Mouse (Mus musculus): ENCODE results near the gene Pcbd2. TPM values are rescaled to one million over a fixed set of nuclear protein-coding genes. Genes with fewer than 3 reads are reported as not detected.
"Not testable (repeated sequence)": the region's sequence is repeated elsewhere in the genome, so short reads cannot be mapped to it uniquely, and the experiment has no call there.

The Pcbd2 gene
- total and polyA plus RNA-seq, 3 experiments = 32.0 to 69.4 TPM; not detected in 1

GRCm38 (mm10) chr13:55693243-55693721 is 33.9 kb upstream of the Pcbd2 start:
- Histone ChIP-seq H3K9ac (ENCODE audit: control insufficient read depth, low read depth, low read length, poor library complexity, severe bottlenecking) (peak overlapping the region; percentile 99), H3K27me3 (ENCODE audit: control insufficient read depth in 1 of 2, insufficient read depth in 2 of 2, low read length in 2 of 2) (no peaks in the 10 kb centered on the region), H3K27ac (ENCODE audit: control insufficient read depth, low read depth, low read length) (peak overlapping the region; percentile 65), H3K79me2 (ENCODE audit: control insufficient read depth, insufficient read depth, low read length, poor library complexity) (peaks cover 45% of the 10 kb centered on the region), H3K9me3 (replicated peaks; ENCODE audit: insufficient read depth, low read length) (no peaks in the 10 kb centered on the region), H3K4me1 (ENCODE audit: control insufficient read depth in 1 of 2, insufficient read depth in 2 of 2, low read length in 2 of 2) (peaks cover 0 to 22% of the 10 kb centered on the region in 2 experiments; a peak in 3 of 4 replicates), H3K36me3 (ENCODE audit: control insufficient read depth in 1 of 2, insufficient read depth in 2 of 2, low read length in 2 of 2) (peaks cover 7 to 21% of the 10 kb centered on the region in 2 experiments), H3K4me3 (ENCODE audit: control insufficient read depth in 1 of 2, insufficient read depth in 1 of 2, low read depth in 2 of 2, low read length in 2 of 2) (peak overlapping the region; percentile 93 to 96)
- TF ChIP-seq EP300 (IDR thresholded peaks at IDR 0.05; ENCODE audit: low read depth in 1 of 2, low read length in 2 of 2) (no peak), SIN3A (IDR thresholded peaks at IDR 0.05; ENCODE audit: low read length) (0 out of 2 replicates have a peak, but pooled peaks have one; percentile 21), MXI1 (IDR thresholded peaks at IDR 0.05; ENCODE audit: low read depth, low read length) (peak; percentile 69), ELF1 (IDR thresholded peaks at IDR 0.05; ENCODE audit: low read depth, low read length) (no peak; the same call in 1 of the 2 replicates), ZMIZ1 (IDR thresholded peaks at IDR 0.05; ENCODE audit: low read depth, low read length) (peak; percentile 4; the same call in 1 of the 2 replicates), UBTF (IDR thresholded peaks at IDR 0.05; ENCODE audit: borderline replicate concordance, insufficient read depth, low read depth, low read length) (0 out of 2 replicates have a peak, but pooled peaks have one; percentile 53), MAZ (IDR thresholded peaks at IDR 0.05; ENCODE audit: low read depth, low read length) (0 out of 2 replicates have a peak, but pooled peaks have one; percentile 31), HCFC1 (IDR thresholded peaks at IDR 0.05; ENCODE audit: low read depth, low read length) (0 out of 2 replicates have a peak, but pooled peaks have one; percentile 51)
- DNase-seq (ENCODE audit: low read depth, low spot score) = peak; percentile 63

- peaks cover 52% of the 10 kb centered on the region for H3K79me2 ChIP-seq (ENCODE audit: control insufficient read depth, insufficient read depth, low read length, poor library complexity)
- peaks cover 0 to 18% of the 10 kb centered on the region in 2 experiments; a peak in 3 of 4 replicates for H3K4me1 ChIP-seq (ENCODE audit: control insufficient read depth in 1 of 2, insufficient read depth in 2 of 2, low read length in 2 of 2)
- TF ChIP-seq MAX (IDR thresholded peaks at IDR 0.05; ENCODE audit: low read length) (no peak), UBTF (IDR thresholded peaks at IDR 0.05; ENCODE audit: borderline replicate concordance, insufficient read depth, low read depth, low read length) (no peak), NELFE (IDR thresholded peaks at IDR 0.05; ENCODE audit: low read depth, low read length) (no peak), USF2 (IDR thresholded peaks at IDR 0.05; ENCODE audit: borderline replicate concordance in 1 of 2, insufficient read depth in 1 of 2, low read depth in 1 of 2, low read length in 2 of 2) (no peak), MXI1 (IDR thresholded peaks at IDR 0.05; ENCODE audit: low read depth, low read length) (no peak)
- H3K4me3 ChIP-seq (ENCODE audit: control insufficient read depth in 1 of 2, insufficient read depth in 1 of 2, low read depth in 2 of 2, low read length in 2 of 2) = peak overlapping the region; percentile 93 to 96
- H3K27me3 ChIP-seq (ENCODE audit: control insufficient read depth in 1 of 2, insufficient read depth in 2 of 2, low read length in 2 of 2) = no peaks in the 10 kb centered on the region
- DNase-seq (ENCODE audit: low read depth, low spot score) = peak; percentile 50
- peak overlapping the region; percentile 99 for H3K9ac ChIP-seq (ENCODE audit: control insufficient read depth, low read depth, low read length, poor library complexity, severe bottlenecking)
- H3K27ac ChIP-seq (ENCODE audit: control insufficient read depth, low read depth, low read length) = no peak overlapping the region; the same call in 1 of the 2 replicates
- peaks cover 13 to 19% of the 10 kb centered on the region in 2 experiments for H3K36me3 ChIP-seq (ENCODE audit: control insufficient read depth in 1 of 2, insufficient read depth in 2 of 2, low read length in 2 of 2)
- no peaks in the 10 kb centered on the region for H3K9me3 ChIP-seq (replicated peaks; ENCODE audit: insufficient read depth, low read length)
Observed at GRCm38 (mm10) chr13:55694110-55694509, 33.1 kb upstream of the Pcbd2 start.

GRCm38 (mm10) chr13:55695989-55696388 is 31.2 kb upstream of the Pcbd2 start:
- peak; percentile 88 for TF ChIP-seq ZNF384 (IDR thresholded peaks at IDR 0.05; ENCODE audit: low read depth, low read length)
- peak; percentile 47 for DNase-seq (ENCODE audit: low read depth, low spot score)
- H3K9me3 ChIP-seq (replicated peaks; ENCODE audit: insufficient read depth, low read length); H3K27me3 ChIP-seq (ENCODE audit: control insufficient read depth in 1 of 2, insufficient read depth in 2 of 2, low read length in 2 of 2); H3K27ac ChIP-seq (ENCODE audit: control insufficient read depth, low read depth, low read length); H3K4me3 ChIP-seq (ENCODE audit: control insufficient read depth in 1 of 2, insufficient read depth in 1 of 2, low read depth in 2 of 2, low read length in 2 of 2); H3K9ac ChIP-seq (ENCODE audit: control insufficient read depth, low read depth, low read length, poor library complexity, severe bottlenecking): not testable (repeated sequence)
- peaks cover 0 to 18% of the 10 kb centered on the region in 2 experiments; a peak in 3 of 4 replicates for H3K4me1 ChIP-seq (ENCODE audit: control insufficient read depth in 1 of 2, insufficient read depth in 2 of 2, low read length in 2 of 2)
- H3K79me2 ChIP-seq (ENCODE audit: control insufficient read depth, insufficient read depth, low read length, poor library complexity) = peaks cover 53% of the 10 kb centered on the region
- peaks cover 19 to 27% of the 10 kb centered on the region in 2 experiments for H3K36me3 ChIP-seq (ENCODE audit: control insufficient read depth in 1 of 2, insufficient read depth in 2 of 2, low read length in 2 of 2)

Measured in MEL (cell line).